Mouse (Mus musculus) layer of hippocampus, postnatal 36 days (tissue): ENCODE results near the gene Hlcs. TPM values are rescaled to one million over a fixed set of nuclear protein-coding genes. Genes with fewer than 3 reads are reported as not detected.

Experiments
- DNase-seq, 2 experiments: peaks; one replicate each; pipeline ENCODE4 v3.0.0; 2022
- total RNA-seq, 2 experiments: library from RNA; stranded (reverse); gene quantifications; 2 replicates each; pipeline ENCODE4 v1.2.3; 2021

The Hlcs gene
- total RNA-seq, 2 experiments from 2014 or later: 12.8 to 13.0 TPM

GRCm38 (mm10) chr16:94094251-94095108 is 218.9 kb downstream of the Hlcs start:
- no peak for DNase-seq

- DNase-seq: no peak
Observed at GRCm38 (mm10) chr16:94093151-94093863, 220.1 kb downstream of the Hlcs start.

DNA sequence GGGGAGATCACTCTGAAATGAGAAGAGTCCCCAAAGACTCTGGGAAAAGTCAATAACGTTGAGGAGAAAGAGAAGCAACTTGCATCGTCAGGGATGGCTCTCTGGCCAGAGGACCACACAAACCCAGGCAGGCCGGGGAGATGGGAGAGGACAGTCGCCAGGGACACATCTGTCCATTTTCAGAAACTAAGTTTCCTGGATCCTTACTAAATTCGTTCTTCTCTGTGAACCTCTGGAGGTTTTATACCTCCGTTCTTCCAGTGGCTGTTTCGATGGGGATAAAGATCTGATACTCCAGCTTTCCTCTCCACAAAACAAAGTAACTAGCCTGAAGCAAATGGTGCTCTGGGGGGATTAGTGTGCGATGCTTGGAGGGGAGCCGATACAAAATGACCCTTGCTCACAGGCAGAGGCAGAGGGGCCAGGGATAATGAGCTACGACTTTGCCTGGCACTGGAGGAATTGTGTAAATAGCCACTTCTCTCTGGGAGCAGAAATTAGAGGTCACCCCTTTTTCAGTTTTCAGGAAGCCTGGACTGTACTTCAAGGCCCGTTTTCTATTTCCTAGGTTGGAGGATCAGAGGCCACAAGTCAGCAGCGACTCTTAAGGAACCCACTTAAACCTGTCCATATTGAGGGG is 220.7 kb downstream of the Hlcs start:
- no peak for DNase-seq

DNA sequence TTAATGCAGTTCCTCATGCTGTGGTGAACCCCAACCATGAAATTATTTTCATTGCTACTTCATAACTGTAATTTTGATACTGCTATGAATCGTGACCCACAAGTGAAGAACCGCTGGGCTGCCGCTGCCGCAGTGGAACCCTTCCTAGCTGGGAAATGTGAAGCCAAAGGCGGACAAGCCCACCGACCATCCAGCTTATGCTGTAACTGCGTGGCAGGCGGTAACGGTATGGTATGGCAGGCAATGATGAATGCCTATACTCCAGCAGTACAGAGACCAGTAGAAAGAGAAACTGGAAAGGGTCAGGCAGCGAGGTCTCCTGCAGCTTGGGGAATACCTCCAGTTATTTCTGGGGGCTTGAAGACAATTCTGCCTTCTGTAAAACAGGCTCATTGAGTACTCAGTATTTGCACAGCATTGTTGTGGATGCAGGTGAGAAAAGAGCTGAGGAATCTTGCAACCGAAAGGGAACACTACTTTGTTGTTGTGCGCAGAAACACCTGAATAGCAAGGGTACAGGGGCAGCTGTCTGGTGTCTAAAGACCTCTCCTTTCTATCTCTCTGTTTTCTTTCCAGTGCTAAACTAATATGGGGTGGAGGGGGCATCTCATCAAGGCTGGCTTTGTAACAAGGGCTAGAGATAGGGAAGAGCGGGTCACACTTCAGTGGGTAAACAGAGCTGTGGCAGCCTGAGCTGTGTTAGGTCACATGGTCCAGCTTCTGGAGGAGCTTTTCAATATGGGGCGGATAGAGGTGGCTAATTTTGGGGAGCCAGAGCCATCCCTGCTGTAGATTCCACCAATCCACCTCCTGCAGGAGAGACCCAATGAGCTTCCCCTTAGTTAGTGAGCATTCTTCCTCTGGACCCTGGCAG is 224.3 kb downstream of the Hlcs start:
- no peak for DNase-seq

DNA sequence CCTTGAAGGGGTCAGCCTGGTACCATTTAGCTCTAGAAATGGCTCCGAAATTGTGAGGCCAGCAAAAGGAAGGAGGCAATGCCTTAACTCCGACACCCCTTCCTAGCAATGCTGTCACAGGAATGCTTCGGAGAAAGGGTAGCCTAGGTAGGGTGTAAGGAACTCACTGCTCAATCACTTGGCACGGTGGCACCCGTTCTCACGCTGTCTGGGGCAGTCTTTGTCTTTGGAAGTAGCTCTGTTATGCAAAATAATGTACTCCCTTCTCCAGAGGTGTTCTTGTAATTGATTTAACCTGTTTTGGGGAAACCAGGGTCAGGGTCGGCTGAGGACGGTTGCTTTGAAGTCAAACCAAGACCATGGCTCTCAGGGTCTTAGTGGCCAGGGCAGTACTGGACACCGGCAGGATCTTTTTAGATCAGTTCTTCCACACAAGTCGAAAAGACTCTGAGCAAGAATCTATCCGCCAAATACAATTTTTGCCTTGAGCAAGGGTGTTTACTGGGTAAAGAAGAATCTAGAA is 225.1 kb downstream of the Hlcs start:
- DNase-seq: no peak

- no peak for DNase-seq
Observed at GRCm38 (mm10) chr16:94087570-94088225, 225.7 kb downstream of the Hlcs start.

DNA sequence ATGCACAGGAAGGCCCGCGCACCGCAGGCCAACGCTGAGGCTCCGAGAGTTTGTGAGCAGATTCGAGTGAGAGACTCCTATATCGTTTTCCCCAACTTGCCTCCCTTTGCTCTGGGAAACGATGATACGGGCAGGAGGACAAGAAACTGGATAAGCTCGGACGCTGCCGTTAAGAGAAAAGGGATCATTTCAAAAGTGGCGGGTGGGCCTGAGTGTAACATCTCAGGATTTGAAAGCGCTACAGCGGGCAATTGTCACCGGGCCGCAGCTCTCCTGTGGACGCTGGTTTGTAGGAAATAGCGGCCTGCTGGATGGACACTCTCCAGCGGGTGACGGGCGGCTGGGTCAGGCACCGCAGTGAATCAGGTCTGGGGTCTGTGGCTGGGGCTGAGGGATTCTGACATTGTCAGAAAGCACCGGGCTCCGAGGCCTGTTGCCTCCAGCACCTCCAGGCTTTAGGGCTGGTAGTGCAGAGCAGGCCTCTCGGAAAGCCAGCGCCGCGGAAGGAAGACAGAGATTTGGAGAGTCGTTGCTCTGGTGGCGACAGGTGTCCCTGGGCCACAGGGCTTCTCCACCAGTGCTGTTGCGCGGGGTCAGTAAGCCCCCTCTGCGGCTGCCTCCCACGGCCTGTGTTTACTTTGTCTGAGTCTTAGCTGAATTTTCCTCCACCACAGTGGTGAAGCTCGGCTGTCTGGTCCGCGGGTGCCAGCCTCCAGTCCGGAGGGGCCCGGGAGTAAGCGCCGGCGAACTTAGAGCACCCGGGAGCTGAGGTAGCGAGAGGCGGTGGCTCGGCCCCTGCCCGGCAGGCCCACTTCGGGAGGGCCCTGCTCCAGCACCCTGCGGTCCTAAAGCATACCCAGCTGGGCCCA is 226.4 kb downstream of the Hlcs start:
- no peak for DNase-seq

- DNase-seq: no peak
Observed at GRCm38 (mm10) chr16:94085603-94086285, 227.6 kb downstream of the Hlcs start.

DNA sequence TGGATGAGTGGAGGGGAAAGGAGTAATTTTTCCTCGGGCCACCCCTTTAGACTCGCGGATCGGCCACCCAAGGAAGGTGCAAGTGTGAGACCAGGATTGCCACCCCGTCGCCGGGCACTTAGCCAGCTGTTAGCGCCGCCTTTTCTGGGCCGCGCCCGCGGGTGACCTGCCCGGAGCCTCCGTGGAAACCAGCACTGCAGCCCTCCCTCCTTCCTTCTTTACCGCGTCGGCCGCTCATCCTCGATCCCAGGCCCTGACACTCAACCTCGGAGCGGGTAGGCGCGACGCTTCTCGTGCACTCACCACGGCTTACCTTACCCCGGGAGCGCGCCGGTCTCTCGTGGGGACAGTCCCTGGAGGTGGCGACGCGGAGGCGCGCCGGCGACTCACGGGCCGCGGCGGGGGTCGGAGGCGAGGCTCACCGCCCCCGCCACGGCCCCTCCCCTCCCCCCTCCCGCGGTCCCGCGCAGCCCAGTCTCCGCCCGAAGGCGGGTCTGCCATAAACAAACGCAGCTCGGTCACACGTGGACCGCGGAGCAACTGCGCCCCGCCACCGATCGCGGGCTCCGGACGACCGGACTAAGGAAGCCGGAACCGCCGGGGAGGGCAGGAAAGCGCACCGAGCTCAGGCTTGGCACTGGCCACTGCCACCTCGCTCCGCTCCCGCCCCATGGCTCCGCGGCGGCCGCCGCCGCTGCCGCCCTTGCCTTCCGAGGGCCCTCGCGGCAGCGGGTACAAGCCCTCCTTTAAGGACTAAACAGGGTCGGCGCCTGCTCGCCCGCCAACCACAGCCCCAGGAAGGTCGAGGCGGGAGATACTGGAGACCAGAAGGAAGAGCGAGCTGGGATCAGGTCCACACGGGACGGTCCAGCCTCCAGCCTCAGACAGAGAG is 228.4 kb downstream of the Hlcs start, which contains the start of gene Sim2:
Gene Sim2, plus strand, starts transcription at position 221 of the 892 bp plus-strand sequence.
- DNase-seq: no peak

GRCm38 (mm10) chr16:94083848-94084525 is 229.4 kb downstream of the Hlcs start:
- no peak for DNase-seq

GRCm38 (mm10) chr16:94082960-94083847 is 230.2 kb downstream of the Hlcs start:
- DNase-seq: no peak

- DNase-seq: no peak
Observed at GRCm38 (mm10) chr16:94081996-94082708, 231.2 kb downstream of the Hlcs start.

- DNase-seq: no peak
Observed at GRCm38 (mm10) chr16:94081596-94081995, 231.8 kb downstream of the Hlcs start.

GRCm38 (mm10) chr16:94079856-94080555 is 233.4 kb downstream of the Hlcs start:
- DNase-seq: no peak

DNA sequence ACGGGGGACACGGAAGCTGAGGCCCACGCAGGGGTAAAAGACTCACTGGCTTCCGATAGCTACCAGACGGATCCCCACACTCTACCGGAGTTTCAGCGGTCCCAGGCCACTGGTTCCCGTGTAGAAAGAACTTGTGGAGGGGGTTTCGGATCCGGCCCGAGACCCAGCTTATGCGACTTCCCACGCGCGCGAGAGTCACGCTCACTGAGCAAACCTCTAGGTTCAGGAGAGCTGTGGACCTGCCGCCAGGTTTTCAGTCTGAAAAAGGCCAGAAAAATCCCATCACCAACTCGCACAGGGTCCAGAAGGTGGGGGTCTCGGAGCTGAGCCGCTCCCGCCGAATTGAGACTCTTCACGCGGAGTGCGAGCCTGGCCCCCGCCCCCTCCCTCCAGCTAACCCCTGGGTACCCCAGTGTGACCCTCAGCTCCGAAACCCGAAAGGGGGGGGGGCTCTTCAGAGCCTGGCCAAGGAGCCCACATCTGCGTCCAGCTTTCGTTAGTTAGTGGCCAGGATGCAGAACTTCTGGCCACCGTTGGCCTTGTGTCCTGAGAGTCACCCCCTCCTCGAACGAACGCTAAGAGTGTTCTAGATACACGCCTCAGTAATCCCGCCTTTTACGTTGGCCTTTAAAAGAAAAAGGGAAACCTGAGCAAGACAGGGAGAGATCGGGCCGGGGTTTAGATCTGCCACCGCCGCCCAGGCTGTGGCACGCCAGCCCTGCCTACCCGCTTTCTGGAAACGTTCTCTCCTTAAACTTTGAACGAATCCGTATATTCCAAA is 234.1 kb downstream of the Hlcs start:
- no peak for DNase-seq
